Mouse (Mus musculus): ENCODE data around the gene Stx8. TPM values are rescaled to one million over a fixed set of nuclear protein-coding genes. Genes with fewer than 3 reads are reported as not detected.

Stx8 gene
- polyA plus RNA-seq, 1 experiment from 2014 or later = 48.6 TPM

DNA sequence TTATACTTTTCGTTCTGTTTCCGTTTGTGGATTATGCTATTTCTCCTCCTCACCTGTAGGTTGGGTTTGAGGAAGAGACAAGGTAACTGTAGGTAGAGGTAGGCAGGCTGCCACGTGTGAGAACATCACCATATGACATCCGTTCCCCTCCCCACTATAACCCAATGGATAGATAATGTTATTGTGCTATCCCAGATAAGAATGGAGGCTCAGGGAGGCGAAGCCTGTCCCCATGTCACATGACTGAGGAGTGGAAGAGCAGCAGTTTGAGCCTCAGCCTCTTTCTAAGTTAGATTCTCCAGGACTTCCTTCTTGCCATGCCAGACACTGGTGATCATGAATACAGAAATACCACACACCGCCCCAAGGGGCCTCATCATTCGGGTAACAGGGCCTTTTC lies 211.4 kb downstream of the Stx8 start:
- Histone ChIP-seq H3K27me3 (ENCODE audit: insufficient read depth, low read length) (no peaks in the 10 kb centered on the region), H3K4me1 (ENCODE audit: insufficient read depth) (no peaks in the 10 kb centered on the region), H3K9me3 (ENCODE audit: low read depth, low read length) (no peaks in the 10 kb centered on the region), H3K27ac (ENCODE audit: low read depth) (no peak overlapping the region), H3K36me3 (ENCODE audit: insufficient read depth) (no peaks in the 10 kb centered on the region), H3K9ac (no peak overlapping the region), H3K4me2 (no peak overlapping the region), H3K4me3 (ENCODE audit: low read depth, low read length) (no peak overlapping the region)
- TF ChIP-seq CTCF (IDR thresholded peaks at IDR 0.05; ENCODE audit: low read depth) = no peak
- ATAC-seq (ENCODE audit: insufficient read depth) (no peak), DNase-seq (no peak)
- 84% methylated on average over 7 of the region's 7 CpGs for WGBS

DNA sequence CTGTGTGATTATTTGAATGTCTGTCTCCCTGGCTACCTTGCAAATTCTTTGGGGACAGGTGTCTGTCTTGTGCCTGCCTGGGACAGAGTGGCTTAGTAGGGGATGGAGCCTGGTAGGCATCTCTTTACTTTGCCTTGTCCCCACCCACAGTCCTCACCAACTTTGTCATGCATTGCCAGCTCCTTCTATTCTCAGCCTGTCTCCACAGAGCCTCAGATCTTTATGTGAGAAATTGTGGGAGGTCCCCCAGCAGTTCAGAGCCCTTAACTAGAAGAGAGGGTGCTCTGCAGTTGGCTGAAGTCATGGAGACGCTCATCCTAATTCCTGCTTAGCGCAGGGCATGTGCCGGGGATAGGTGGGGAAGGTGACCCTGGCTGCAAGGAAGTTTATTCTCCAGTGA lies 219.7 kb downstream of the Stx8 start:
- Histone ChIP-seq H3K27me3 (ENCODE audit: insufficient read depth, low read length) (no peaks in the 10 kb centered on the region), H3K4me2 (no peak overlapping the region), H3K9ac (no peak overlapping the region), H3K4me3 (ENCODE audit: low read depth, low read length) (no peak overlapping the region), H3K9me3 (ENCODE audit: low read depth, low read length) (no peaks in the 10 kb centered on the region), H3K27ac (ENCODE audit: low read depth) (no peak overlapping the region), H3K4me1 (ENCODE audit: insufficient read depth) (peaks cover 10% of the 10 kb centered on the region), H3K36me3 (ENCODE audit: insufficient read depth) (no peaks in the 10 kb centered on the region)
- no peak for ATAC-seq (ENCODE audit: insufficient read depth)
- no peak for DNase-seq
- WGBS = 90% methylated on average over 3 of the region's 3 CpGs
- TF ChIP-seq CTCF (IDR thresholded peaks at IDR 0.05; ENCODE audit: low read depth) = no peak

DNA sequence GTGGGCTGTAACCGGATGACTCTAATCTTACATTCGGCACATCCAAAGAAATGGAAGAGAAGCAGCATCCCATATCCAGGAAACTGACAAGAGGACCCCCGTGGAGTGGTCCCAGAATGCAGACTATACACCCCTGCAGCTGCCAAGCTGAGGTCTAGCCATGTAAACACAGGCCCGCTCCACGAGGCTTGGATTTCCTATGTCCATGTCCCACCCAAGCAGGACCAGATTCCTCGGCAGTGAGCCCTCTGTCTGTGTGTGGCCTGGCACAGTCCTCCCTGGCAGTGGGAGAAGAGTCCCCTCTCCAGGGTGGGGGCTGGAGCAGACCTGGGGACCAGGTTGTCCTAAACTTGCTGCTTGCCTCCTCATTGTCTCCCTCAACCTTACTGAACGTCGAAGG lies 221.2 kb downstream of the Stx8 start:
- ATAC-seq (ENCODE audit: insufficient read depth) = peak; percentile 80
- WGBS = 47% methylated on average over 8 of the region's 8 CpGs
- Histone ChIP-seq H3K27ac (ENCODE audit: low read depth) (peak overlapping the region; percentile 36; the same call in 1 of the 2 replicates), H3K36me3 (ENCODE audit: insufficient read depth) (no peaks in the 10 kb centered on the region), H3K27me3 (ENCODE audit: insufficient read depth, low read length) (no peaks in the 10 kb centered on the region), H3K4me3 (ENCODE audit: low read depth, low read length) (no peak overlapping the region), H3K9ac (no peak overlapping the region), H3K4me2 (no peak overlapping the region), H3K9me3 (ENCODE audit: low read depth, low read length) (no peaks in the 10 kb centered on the region), H3K4me1 (ENCODE audit: insufficient read depth) (peaks cover 10% of the 10 kb centered on the region)
- DNase-seq = peak; percentile 51
- TF ChIP-seq CTCF (IDR thresholded peaks at IDR 0.05; ENCODE audit: low read depth) = no peak

DNA sequence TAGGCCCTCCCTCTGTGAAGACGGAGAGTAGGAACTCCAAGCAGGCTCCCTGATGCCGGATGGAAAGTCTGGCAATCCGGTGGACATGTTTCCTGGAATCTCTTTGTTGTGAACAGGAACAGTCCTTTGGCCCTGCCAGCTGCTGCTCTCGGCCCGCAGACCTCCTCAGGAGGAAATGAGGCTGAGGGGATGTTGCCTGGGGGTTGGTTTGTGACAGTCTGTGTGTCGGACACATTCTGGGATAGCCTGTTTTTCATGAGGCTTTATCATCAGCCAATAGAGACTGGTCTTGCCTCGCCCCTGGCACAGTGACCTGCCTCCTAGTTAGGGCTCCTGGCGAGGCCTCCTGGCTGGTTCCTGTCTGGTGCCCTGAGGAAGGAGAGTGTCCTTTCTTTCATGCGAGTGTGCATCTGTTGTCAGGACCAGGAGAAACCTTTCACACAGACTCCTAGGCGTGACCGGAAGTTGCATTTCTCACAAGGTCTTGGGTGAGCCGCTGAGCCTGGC lies 222.8 kb downstream of the Stx8 start:
- TF ChIP-seq CTCF (IDR thresholded peaks at IDR 0.05; ENCODE audit: low read depth) = no peak
- H3K9ac ChIP-seq = no peak overlapping the region
- H3K9me3 ChIP-seq (ENCODE audit: low read depth, low read length) = no peaks in the 10 kb centered on the region
- H3K4me2 ChIP-seq = no peak overlapping the region
- ATAC-seq (ENCODE audit: insufficient read depth) = peak; percentile 56; the same call in 1 of the 2 replicates
- H3K27ac ChIP-seq (ENCODE audit: low read depth) = peak overlapping the region; percentile 89
- peak; percentile 66 for DNase-seq
- 66% methylated on average over 12 of the region's 12 CpGs for WGBS
- H3K27me3 ChIP-seq (ENCODE audit: insufficient read depth, low read length) = no peaks in the 10 kb centered on the region
- no peaks in the 10 kb centered on the region for H3K36me3 ChIP-seq (ENCODE audit: insufficient read depth)
- H3K4me1 ChIP-seq (ENCODE audit: insufficient read depth) = peaks cover 10% of the 10 kb centered on the region
- no peak overlapping the region for H3K4me3 ChIP-seq (ENCODE audit: low read depth, low read length)

DNA sequence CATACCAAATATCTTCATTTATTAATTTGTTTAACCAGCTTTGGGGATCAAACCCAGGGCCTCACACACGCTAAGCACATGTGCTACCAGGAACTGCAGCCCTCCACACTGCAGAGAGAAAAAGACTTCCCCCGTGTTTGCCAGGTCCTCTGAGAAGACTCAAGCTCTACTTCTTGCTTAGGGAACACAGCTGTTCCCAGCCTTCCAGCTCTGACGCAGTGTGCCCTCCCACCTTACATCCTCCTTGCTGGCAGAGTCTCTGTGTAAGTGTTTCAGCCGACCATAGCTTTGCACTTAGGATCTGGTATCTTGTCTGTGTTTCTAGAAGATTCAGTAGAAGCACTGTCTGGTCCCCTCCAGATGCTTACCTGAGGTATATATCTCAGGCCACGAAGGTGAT lies 224.9 kb downstream of the Stx8 start:
- no peak for ATAC-seq (ENCODE audit: insufficient read depth)
- Histone ChIP-seq H3K4me3 (ENCODE audit: low read depth, low read length) (no peak overlapping the region), H3K9me3 (ENCODE audit: low read depth, low read length) (no peaks in the 10 kb centered on the region), H3K4me1 (ENCODE audit: insufficient read depth) (peaks cover 28% of the 10 kb centered on the region), H3K27ac (ENCODE audit: low read depth) (no peak overlapping the region), H3K27me3 (ENCODE audit: insufficient read depth, low read length) (no peaks in the 10 kb centered on the region), H3K36me3 (ENCODE audit: insufficient read depth) (no peaks in the 10 kb centered on the region), H3K4me2 (no peak overlapping the region), H3K9ac (no peak overlapping the region)
- DNase-seq = no peak
- WGBS = 78% methylated on average over 5 of the region's 5 CpGs
- TF ChIP-seq CTCF (IDR thresholded peaks at IDR 0.05; ENCODE audit: low read depth) = no peak

DNA sequence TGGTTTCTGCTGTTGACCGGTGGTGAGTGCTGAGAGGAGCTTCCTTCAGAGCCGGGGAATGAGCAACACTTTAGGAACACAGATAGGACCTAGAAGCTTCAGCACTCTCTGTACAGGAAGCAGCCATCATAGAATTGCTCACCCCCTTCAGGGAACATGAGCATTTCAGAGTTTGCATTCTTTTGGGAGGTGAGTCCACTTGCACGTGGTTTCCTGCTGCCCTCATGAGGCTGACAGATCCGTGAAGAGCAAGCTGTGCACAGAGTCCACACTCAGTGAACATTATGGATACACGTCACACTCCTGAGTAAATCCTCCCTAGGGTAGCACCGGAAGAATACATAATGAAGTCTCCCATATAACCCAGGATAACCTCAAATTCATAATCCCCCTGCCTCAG lies 229.2 kb downstream of the Stx8 start:
- H3K27ac ChIP-seq (ENCODE audit: low read depth) = 0 out of 2 replicates have a peak overlapping the region, but pooled peaks have one; percentile 30
- peak; percentile 47 for DNase-seq
- H3K9me3 ChIP-seq (ENCODE audit: low read depth, low read length) = no peaks in the 10 kb centered on the region
- H3K36me3 ChIP-seq (ENCODE audit: insufficient read depth) = no peaks in the 10 kb centered on the region
- no peaks in the 10 kb centered on the region for H3K27me3 ChIP-seq (ENCODE audit: insufficient read depth, low read length)
- H3K9ac ChIP-seq = no peak overlapping the region
- no peak for ATAC-seq (ENCODE audit: insufficient read depth)
- WGBS = 47% methylated on average over 6 of the region's 6 CpGs
- no peak overlapping the region for H3K4me2 ChIP-seq
- peaks cover 30% of the 10 kb centered on the region for H3K4me1 ChIP-seq (ENCODE audit: insufficient read depth)
- TF ChIP-seq CTCF (IDR thresholded peaks at IDR 0.05; ENCODE audit: low read depth) = peak; percentile 34; the same call in 1 of the 2 replicates
- H3K4me3 ChIP-seq (ENCODE audit: low read depth, low read length) = no peak overlapping the region

DNA sequence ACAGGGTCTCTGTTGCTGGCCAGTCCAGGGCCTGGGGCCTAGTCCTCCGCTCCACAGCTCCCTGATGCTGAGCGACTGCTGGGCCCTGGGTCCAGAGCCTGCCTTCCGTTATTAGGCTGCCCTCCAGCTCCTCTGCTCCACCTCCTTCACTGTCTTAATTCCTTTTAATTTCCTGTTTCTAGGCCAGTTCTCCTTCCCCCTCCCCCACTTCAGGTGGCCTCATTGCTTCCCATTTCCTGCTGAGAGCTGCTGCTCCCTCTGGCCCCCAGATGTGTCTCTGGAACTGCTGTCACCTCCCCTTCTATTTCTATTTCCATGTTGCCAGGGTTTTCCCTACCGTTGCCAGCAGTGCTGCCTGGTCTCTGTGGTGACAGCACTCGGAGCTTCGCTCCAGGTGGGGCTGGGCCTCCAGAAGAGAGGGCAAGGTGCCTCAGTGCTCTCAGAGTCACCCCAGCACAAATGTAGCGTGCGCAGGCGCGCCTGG lies 229.7 kb downstream of the Stx8 start:
- DNase-seq = no peak
- ATAC-seq (ENCODE audit: insufficient read depth) = no peak

More for the DNA sequence above, 229.7 kb downstream of the Stx8 start:
- Histone ChIP-seq H3K27ac (ENCODE audit: low read depth) (peak overlapping the region; percentile 30; the same call in 1 of the 2 replicates), H3K4me2 (no peak overlapping the region), H3K36me3 (ENCODE audit: insufficient read depth) (no peaks in the 10 kb centered on the region), H3K4me1 (ENCODE audit: insufficient read depth) (peaks cover 36% of the 10 kb centered on the region), H3K9me3 (ENCODE audit: low read depth, low read length) (no peaks in the 10 kb centered on the region), H3K4me3 (ENCODE audit: low read depth, low read length) (no peak overlapping the region), H3K27me3 (ENCODE audit: insufficient read depth, low read length) (no peaks in the 10 kb centered on the region), H3K9ac (no peak overlapping the region)
- no peak for TF ChIP-seq CTCF (IDR thresholded peaks at IDR 0.05; ENCODE audit: low read depth)
- 63% methylated on average over 10 of the region's 10 CpGs for WGBS
